Mouse (Mus musculus) megakaryocyte, embryonic 14.5 days (primary cell): ENCODE data around the gene Myo1h.

Experiments used
- FLI1 ChIP-seq: IDR thresholded peaks from 2 replicates; pipeline ENCODE4 v1.6.1; 2012; ENCODE audit warnings: low read length, inconsistent platforms, mixed read lengths
- GATA1 ChIP-seq: IDR thresholded peaks from 3 replicates; pipeline ENCODE4 v1.6.1; 2012; ENCODE audit warnings: mixed read lengths, low read length, inconsistent platforms, borderline replicate concordance

DNA sequence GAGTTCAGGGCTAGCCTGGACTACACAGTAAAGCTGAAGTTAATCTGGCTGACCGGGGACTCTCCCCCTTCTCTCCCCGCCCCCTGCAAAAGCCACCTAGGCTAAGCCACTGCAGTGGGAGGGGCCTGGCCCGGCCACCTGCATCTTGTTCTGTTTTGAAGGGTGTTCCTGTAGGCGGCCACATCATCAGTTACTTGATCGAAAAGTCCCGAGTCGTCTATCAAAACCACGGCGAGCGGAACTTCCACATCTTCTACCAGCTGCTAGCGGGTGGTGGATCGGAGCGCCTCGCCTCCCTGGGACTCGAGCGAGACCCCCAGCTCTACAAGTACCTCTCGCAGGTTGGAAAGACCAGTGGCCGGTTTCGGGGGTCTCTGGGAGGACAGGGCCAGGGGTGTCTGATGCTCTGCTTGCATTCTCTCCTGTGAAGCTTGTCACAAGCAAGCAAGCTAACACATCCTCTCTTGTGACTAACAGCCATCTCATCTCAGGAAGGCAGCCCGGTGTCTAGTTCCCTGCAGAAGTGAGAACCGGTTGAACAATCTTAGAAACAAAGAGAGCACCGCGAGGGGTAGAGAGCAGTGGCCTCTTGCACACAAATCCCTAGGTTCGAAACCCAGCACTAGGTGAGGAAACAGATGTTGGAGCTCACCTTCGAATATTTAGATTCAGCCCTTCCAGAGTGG, 34.3 kb downstream of the Myo1h start:
- TF ChIP-seq GATA1 (no peak), FLI1 (no peak)
